Mouse (Mus musculus): Measurements from ENCODE around the gene Gm21992. TPM values are rescaled to one million over a fixed set of nuclear protein-coding genes. Genes with fewer than 3 reads are reported as not detected.

Gene Gm21992
- total and polyA plus RNA-seq, 3 experiments = 10.8 to 21.9 TPM; not detected in 1

GRCm38 (mm10) chr19:4712781-4713526, 98.5 kb downstream of the Gm21992 start:
- no peak for TF ChIP-seq MAFK (IDR thresholded peaks at IDR 0.05; ENCODE audit: borderline replicate concordance, low read depth, low read length)
- TF ChIP-seq HCFC1 (IDR thresholded peaks at IDR 0.05; ENCODE audit: low read depth, low read length) = no peak
- TF ChIP-seq POLR2AphosphoS2 (IDR thresholded peaks at IDR 0.05; ENCODE audit: low read length) = no peak
- TF ChIP-seq GATA1 (IDR thresholded peaks at IDR 0.05; ENCODE audit: low read depth, low read length) = no peak
- TF ChIP-seq POLR2AphosphoS5 (IDR thresholded peaks at IDR 0.05; ENCODE audit: borderline replicate concordance, low read depth, low read length) = no peak
- no peak for TF ChIP-seq TBP (IDR thresholded peaks at IDR 0.05; ENCODE audit: low read depth, low read length)
- TF ChIP-seq RCOR1 (IDR thresholded peaks at IDR 0.05; ENCODE audit: low read depth, low read length) = no peak
- no peak for TF ChIP-seq KAT2A (conservative IDR thresholded peaks at IDR 0.05; ENCODE audit: low read depth, low read length)
- TF ChIP-seq SMC3 (IDR thresholded peaks at IDR 0.05; ENCODE audit: low read depth, low read length) = no peak
- TF ChIP-seq RAD21 (IDR thresholded peaks at IDR 0.05; ENCODE audit: low read depth, low read length) = no peak
- no peak for TF ChIP-seq MAZ (IDR thresholded peaks at IDR 0.05; ENCODE audit: low read depth, low read length)
- TF ChIP-seq MYC (IDR thresholded peaks at IDR 0.05; ENCODE audit: low read depth, low read length) = no peak
- TF ChIP-seq ZMIZ1 (IDR thresholded peaks at IDR 0.05; ENCODE audit: low read depth, low read length) = no peak
- no peak for TF ChIP-seq MXI1 (IDR thresholded peaks at IDR 0.05; ENCODE audit: low read depth, low read length)
- TF ChIP-seq ZNF384 (IDR thresholded peaks at IDR 0.05; ENCODE audit: low read depth, low read length) = no peak
- no peak for TF ChIP-seq NRF1 (IDR thresholded peaks at IDR 0.05; ENCODE audit: insufficient read depth, low read depth, low read length, poor library complexity, severe bottlenecking)
- TF ChIP-seq E2F4 (IDR thresholded peaks at IDR 0.05; ENCODE audit: borderline replicate concordance, low read depth, low read length) = no peak
- TF ChIP-seq POLR2A (IDR thresholded peaks at IDR 0.05; ENCODE audit: control insufficient read depth in 1 of 2, insufficient read depth in 1 of 2, low read depth in 1 of 2, low read length in 2 of 2, poor library complexity in 1 of 2) = no peak
- no peak for TF ChIP-seq ETS1 (IDR thresholded peaks at IDR 0.05; ENCODE audit: low read depth, low read length)
- no peaks in the 10 kb centered on the region for H3K27me3 ChIP-seq (ENCODE audit: control insufficient read depth in 1 of 2, insufficient read depth in 2 of 2, low read length in 2 of 2)
- no peak overlapping the region for H3K9ac ChIP-seq (ENCODE audit: control insufficient read depth, low read depth, low read length, poor library complexity, severe bottlenecking)
- H3K4me1 ChIP-seq (ENCODE audit: control insufficient read depth in 1 of 2, insufficient read depth in 2 of 2, low read length in 2 of 2) = no peaks in the 10 kb centered on the region
- H3K79me2 ChIP-seq (ENCODE audit: control insufficient read depth, insufficient read depth, low read length, poor library complexity) = no peaks in the 10 kb centered on the region
- H3K9me3 ChIP-seq (replicated peaks; ENCODE audit: insufficient read depth, low read length) = no peaks in the 10 kb centered on the region
- H3K36me3 ChIP-seq (ENCODE audit: control insufficient read depth in 1 of 2, insufficient read depth in 2 of 2, low read length in 2 of 2) = no peaks in the 10 kb centered on the region
- H3K27ac ChIP-seq (ENCODE audit: control insufficient read depth, low read depth, low read length) = no peak overlapping the region
- DNase-seq (ENCODE audit: low read depth, low spot score) = no peak
- H3K4me3 ChIP-seq (ENCODE audit: control insufficient read depth in 1 of 2, insufficient read depth in 1 of 2, low read depth in 2 of 2, low read length in 2 of 2) = no peak overlapping the region

GRCm38 (mm10) chr19:4712156-4712780, 99.1 kb downstream of the Gm21992 start:
- H3K9me3 ChIP-seq (replicated peaks; ENCODE audit: insufficient read depth, low read length) = no peaks in the 10 kb centered on the region
- H3K4me3 ChIP-seq (ENCODE audit: control insufficient read depth in 1 of 2, insufficient read depth in 1 of 2, low read depth in 2 of 2, low read length in 2 of 2) = no peak overlapping the region
- H3K9ac ChIP-seq (ENCODE audit: control insufficient read depth, low read depth, low read length, poor library complexity, severe bottlenecking) = no peak overlapping the region
- no peaks in the 10 kb centered on the region for H3K27me3 ChIP-seq (ENCODE audit: control insufficient read depth in 1 of 2, insufficient read depth in 2 of 2, low read length in 2 of 2)
- no peak for TF ChIP-seq POLR2A (IDR thresholded peaks at IDR 0.05; ENCODE audit: control insufficient read depth in 1 of 2, insufficient read depth in 1 of 2, low read depth in 1 of 2, low read length in 2 of 2, poor library complexity in 1 of 2)
- no peak for TF ChIP-seq TCF12 (IDR thresholded peaks at IDR 0.05; ENCODE audit: low read depth, low read length)
- TF ChIP-seq MYC (IDR thresholded peaks at IDR 0.05; ENCODE audit: low read depth, low read length) = no peak
- TF ChIP-seq CHD2 (IDR thresholded peaks at IDR 0.05; ENCODE audit: low read length) = no peak
- no peak for TF ChIP-seq RCOR1 (IDR thresholded peaks at IDR 0.05; ENCODE audit: low read depth, low read length)
- no peak for DNase-seq (ENCODE audit: low read depth, low spot score)
- H3K27ac ChIP-seq (ENCODE audit: control insufficient read depth, low read depth, low read length) = no peak overlapping the region
- no peaks in the 10 kb centered on the region for H3K79me2 ChIP-seq (ENCODE audit: control insufficient read depth, insufficient read depth, low read length, poor library complexity)
- H3K36me3 ChIP-seq (ENCODE audit: control insufficient read depth in 1 of 2, insufficient read depth in 2 of 2, low read length in 2 of 2) = no peaks in the 10 kb centered on the region
- H3K4me1 ChIP-seq (ENCODE audit: control insufficient read depth in 1 of 2, insufficient read depth in 2 of 2, low read length in 2 of 2) = no peaks in the 10 kb centered on the region
